Mouse (Mus musculus): ENCODE results near the gene Arhgef3. TPM values are rescaled to one million over a fixed set of nuclear protein-coding genes. Genes with fewer than 3 reads are reported as not detected.

Arhgef3 gene
- polyA plus RNA-seq, 1 experiment from 2014 or later, result 2.9 TPM

GRCm38 (mm10) chr14:27075909-27076521, 38.7 kb upstream of the Arhgef3 start:
- DNase-seq (ENCODE audit: low spot score), result no peak
- no peak for ATAC-seq (replicated peaks; ENCODE audit: low FRiP score)

GRCm38 (mm10) chr14:27076522-27076920, 38.2 kb upstream of the Arhgef3 start:
- Histone ChIP-seq H3K36me3 (ENCODE audit: control insufficient read depth, insufficient read depth, low read length) (no peaks in the 10 kb centered on the region), H3K27ac (ENCODE audit: low read depth, low read length) (no peak overlapping the region), H3K9me3 (ENCODE audit: control insufficient read depth, low read length) (no peaks in the 10 kb centered on the region), H3K4me2 (ENCODE audit: low read depth, low read length, severe bottlenecking) (no peak overlapping the region), H3K4me3 (ENCODE audit: low read depth, low read length) (no peak overlapping the region), H3K9ac (ENCODE audit: low read length) (no peak overlapping the region), H3K4me1 (replicated peaks; ENCODE audit: control insufficient read depth, insufficient read depth, low read length) (no peaks in the 10 kb centered on the region; the same call in 1 of the 2 replicates), H3K27me3 (ENCODE audit: control insufficient read depth, insufficient read depth, low read length) (no peaks in the 10 kb centered on the region)
- WGBS, result 94% methylated on average over 2 of the region's 2 CpGs
- no peak for DNase-seq (ENCODE audit: low spot score)
- no peak for ATAC-seq (replicated peaks; ENCODE audit: low FRiP score)

More at GRCm38 (mm10) chr14:27075909-27076521, 38.7 kb upstream of the Arhgef3 start:
- Histone ChIP-seq H3K4me1 (replicated peaks; ENCODE audit: control insufficient read depth, insufficient read depth, low read length) (no peaks in the 10 kb centered on the region; the same call in 1 of the 2 replicates), H3K27me3 (ENCODE audit: control insufficient read depth, insufficient read depth, low read length) (no peaks in the 10 kb centered on the region), H3K9ac (ENCODE audit: low read length) (no peak overlapping the region), H3K4me3 (ENCODE audit: low read depth, low read length) (no peak overlapping the region), H3K36me3 (ENCODE audit: control insufficient read depth, insufficient read depth, low read length) (no peaks in the 10 kb centered on the region), H3K27ac (ENCODE audit: low read depth, low read length) (no peak overlapping the region), H3K4me2 (ENCODE audit: low read depth, low read length, severe bottlenecking) (no peak overlapping the region), H3K9me3 (ENCODE audit: control insufficient read depth, low read length) (no peaks in the 10 kb centered on the region)
- WGBS, result 84% methylated on average over 8 of the region's 8 CpGs

- H3K27me3 ChIP-seq (ENCODE audit: control insufficient read depth, insufficient read depth, low read length), result no peaks in the 10 kb centered on the region
- ATAC-seq (replicated peaks; ENCODE audit: low FRiP score), result no peak
Measured at GRCm38 (mm10) chr14:27081536-27082275, 33.0 kb upstream of the Arhgef3 start.

GRCm38 (mm10) chr14:27085471-27085870, 29.2 kb upstream of the Arhgef3 start:
- Histone ChIP-seq H3K4me1 (replicated peaks; ENCODE audit: control insufficient read depth, insufficient read depth, low read length) (no peaks in the 10 kb centered on the region), H3K27me3 (ENCODE audit: control insufficient read depth, insufficient read depth, low read length) (no peaks in the 10 kb centered on the region), H3K9me3 (ENCODE audit: control insufficient read depth, low read length) (no peaks in the 10 kb centered on the region), H3K4me3 (ENCODE audit: low read depth, low read length) (no peak overlapping the region), H3K36me3 (ENCODE audit: control insufficient read depth, insufficient read depth, low read length) (no peaks in the 10 kb centered on the region; the same call in 1 of the 2 replicates), H3K9ac (ENCODE audit: low read length) (no peak overlapping the region), H3K27ac (ENCODE audit: low read depth, low read length) (no peak overlapping the region), H3K4me2 (ENCODE audit: low read depth, low read length, severe bottlenecking) (no peak overlapping the region)
- ATAC-seq (replicated peaks; ENCODE audit: low FRiP score) (no peak), DNase-seq (ENCODE audit: low spot score) (no peak)
- WGBS, result 89% methylated on average over 5 of the region's 5 CpGs

More at GRCm38 (mm10) chr14:27081536-27082275, 33.0 kb upstream of the Arhgef3 start:
- H3K4me3 ChIP-seq (ENCODE audit: low read depth, low read length), result no peak overlapping the region
- no peak for DNase-seq (ENCODE audit: low spot score)
- H3K36me3 ChIP-seq (ENCODE audit: control insufficient read depth, insufficient read depth, low read length), result no peaks in the 10 kb centered on the region
- no peaks in the 10 kb centered on the region for H3K9me3 ChIP-seq (ENCODE audit: control insufficient read depth, low read length)
- no peak overlapping the region for H3K4me2 ChIP-seq (ENCODE audit: low read depth, low read length, severe bottlenecking)
- H3K9ac ChIP-seq (ENCODE audit: low read length), result no peak overlapping the region
- no peaks in the 10 kb centered on the region for H3K4me1 ChIP-seq (replicated peaks; ENCODE audit: control insufficient read depth, insufficient read depth, low read length)
- H3K27ac ChIP-seq (ENCODE audit: low read depth, low read length), result no peak overlapping the region
- WGBS, result 82% methylated on average over 5 of the region's 5 CpGs

GRCm38 (mm10) chr14:27085999-27086398, 28.7 kb upstream of the Arhgef3 start:
- Histone ChIP-seq H3K4me2 (ENCODE audit: low read depth, low read length, severe bottlenecking) (no peak overlapping the region), H3K36me3 (ENCODE audit: control insufficient read depth, insufficient read depth, low read length) (no peaks in the 10 kb centered on the region; the same call in 1 of the 2 replicates), H3K4me3 (ENCODE audit: low read depth, low read length) (no peak overlapping the region), H3K4me1 (replicated peaks; ENCODE audit: control insufficient read depth, insufficient read depth, low read length) (no peaks in the 10 kb centered on the region), H3K27ac (ENCODE audit: low read depth, low read length) (no peak overlapping the region), H3K27me3 (ENCODE audit: control insufficient read depth, insufficient read depth, low read length) (no peaks in the 10 kb centered on the region), H3K9me3 (ENCODE audit: control insufficient read depth, low read length) (no peaks in the 10 kb centered on the region), H3K9ac (ENCODE audit: low read length) (no peak overlapping the region)
- no peak for DNase-seq (ENCODE audit: low spot score)
- no peak for ATAC-seq (replicated peaks; ENCODE audit: low FRiP score)
- WGBS, result 61% methylated on average over 4 of the region's 4 CpGs

- Histone ChIP-seq H3K4me2 (ENCODE audit: low read depth, low read length, severe bottlenecking) (no peak overlapping the region), H3K36me3 (ENCODE audit: control insufficient read depth, insufficient read depth, low read length) (no peaks in the 10 kb centered on the region; the same call in 1 of the 2 replicates), H3K4me1 (replicated peaks; ENCODE audit: control insufficient read depth, insufficient read depth, low read length) (no peaks in the 10 kb centered on the region), H3K9me3 (ENCODE audit: control insufficient read depth, low read length) (no peaks in the 10 kb centered on the region), H3K9ac (ENCODE audit: low read length) (no peak overlapping the region), H3K27me3 (ENCODE audit: control insufficient read depth, insufficient read depth, low read length) (no peaks in the 10 kb centered on the region), H3K27ac (ENCODE audit: low read depth, low read length) (no peak overlapping the region), H3K4me3 (ENCODE audit: low read depth, low read length) (no peak overlapping the region)
- ATAC-seq (replicated peaks; ENCODE audit: low FRiP score), result no peak
- no peak for DNase-seq (ENCODE audit: low spot score)
- 72% methylated on average over 5 of the region's 5 CpGs for whole genome bisulfite sequencing
Measured at GRCm38 (mm10) chr14:27094247-27094646, 20.5 kb upstream of the Arhgef3 start.

- Histone ChIP-seq H3K9me3 (ENCODE audit: control insufficient read depth, low read length) (no peaks in the 10 kb centered on the region), H3K27me3 (ENCODE audit: control insufficient read depth, insufficient read depth, low read length) (no peaks in the 10 kb centered on the region), H3K9ac (ENCODE audit: low read length) (no peak overlapping the region), H3K36me3 (ENCODE audit: control insufficient read depth, insufficient read depth, low read length) (no peaks in the 10 kb centered on the region), H3K4me1 (replicated peaks; ENCODE audit: control insufficient read depth, insufficient read depth, low read length) (no peaks in the 10 kb centered on the region), H3K4me3 (ENCODE audit: low read depth, low read length) (no peak overlapping the region), H3K27ac (ENCODE audit: low read depth, low read length) (no peak overlapping the region), H3K4me2 (ENCODE audit: low read depth, low read length, severe bottlenecking) (no peak overlapping the region)
- no peak for ATAC-seq (replicated peaks; ENCODE audit: low FRiP score)
- DNase-seq (ENCODE audit: low spot score), result no peak
- WGBS, result 77% methylated on average over 9 of the region's 9 CpGs
Measured at GRCm38 (mm10) chr14:27096133-27096532, 18.6 kb upstream of the Arhgef3 start.

- no peaks in the 10 kb centered on the region for H3K36me3 ChIP-seq (ENCODE audit: control insufficient read depth, insufficient read depth, low read length)
Measured at GRCm38 (mm10) chr14:27096779-27097178, 17.9 kb upstream of the Arhgef3 start.

More at GRCm38 (mm10) chr14:27096779-27097178, 17.9 kb upstream of the Arhgef3 start:
- no peak overlapping the region for H3K9ac ChIP-seq (ENCODE audit: low read length)
- H3K9me3 ChIP-seq (ENCODE audit: control insufficient read depth, low read length), result no peaks in the 10 kb centered on the region
- no peak overlapping the region for H3K27ac ChIP-seq (ENCODE audit: low read depth, low read length)
- H3K4me1 ChIP-seq (replicated peaks; ENCODE audit: control insufficient read depth, insufficient read depth, low read length), result no peaks in the 10 kb centered on the region
- ATAC-seq (replicated peaks; ENCODE audit: low FRiP score) (no peak), DNase-seq (ENCODE audit: low spot score) (peak; percentile 83)
- H3K4me2 ChIP-seq (ENCODE audit: low read depth, low read length, severe bottlenecking), result no peak overlapping the region
- 8% methylated on average over 3 of the region's 3 CpGs for WGBS
- H3K4me3 ChIP-seq (ENCODE audit: low read depth, low read length), result no peak overlapping the region
- no peaks in the 10 kb centered on the region for H3K27me3 ChIP-seq (ENCODE audit: control insufficient read depth, insufficient read depth, low read length)
